In the genomic region with DNA sequence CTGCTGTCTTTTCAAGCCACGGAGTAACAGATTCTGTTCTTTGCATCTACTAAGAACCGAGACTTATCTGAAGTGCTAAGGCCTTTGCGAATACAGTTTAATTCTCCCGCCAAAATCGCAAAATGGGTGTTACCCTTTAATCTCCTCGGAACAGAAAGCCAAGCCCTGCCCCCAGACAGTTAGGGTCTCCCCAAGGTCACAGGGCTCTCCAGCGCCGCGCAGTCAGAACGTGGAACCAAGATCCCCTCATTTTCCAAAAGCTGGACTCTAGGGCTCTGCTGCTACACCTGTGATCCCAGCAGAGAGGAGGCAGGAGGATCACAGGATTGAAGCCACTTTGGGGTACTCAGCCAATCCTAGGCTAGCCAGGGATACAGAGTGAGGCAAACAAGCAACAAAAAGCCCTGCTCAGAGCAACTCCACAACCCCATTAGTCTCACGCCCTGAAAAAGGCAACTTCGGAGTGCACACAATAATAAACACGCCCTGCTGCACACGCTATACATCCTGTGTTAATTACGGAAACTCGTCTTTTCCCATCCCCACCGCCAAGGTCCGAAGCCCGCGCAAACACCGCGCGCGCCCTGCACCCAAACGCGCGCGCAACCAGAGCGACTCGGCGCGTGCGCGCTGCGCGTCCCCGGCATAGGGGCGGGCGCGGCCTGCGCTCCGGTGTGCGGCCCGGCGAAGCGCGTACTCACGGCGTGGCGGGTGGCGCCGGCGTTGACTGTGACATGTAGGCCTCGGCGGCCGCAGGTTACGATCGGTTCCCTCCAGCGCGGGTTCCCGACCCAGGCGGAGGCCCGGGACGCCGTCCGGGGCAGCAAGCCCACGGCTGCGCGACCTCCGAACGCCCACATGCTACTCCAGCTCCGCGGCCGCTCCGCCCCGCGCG, we compare ENCODE assay signal across 8 mouse cellular contexts. TPM values are rescaled to one million over a fixed set of nuclear protein-coding genes. Genes with fewer than 3 reads are reported as not detected.
A peak's percentile ranks its signal among the peaks of the same experiment; 100 is the strongest.
DNase-seq lines count a peak whose midpoint lies in the region; ATAC-seq and TF ChIP-seq lines count a peak whose summit lies in the region.

No protein-coding gene starts in this region.

- TF ChIP-seq RAD21 in CH12.LX (IDR thresholded peaks at IDR 0.05; ENCODE audit: low read depth, low read length), result no peak

- TF ChIP-seq CTCF in CH12.LX (conservative IDR thresholded peaks at IDR 0.05 in 1 of 2, IDR thresholded peaks at IDR 0.05 in 1 of 2; ENCODE audit: low read depth in 2 of 2, low read length in 2 of 2), result peak in 1 of 2 experiments; percentile 37; a peak in 2 of 4 replicates
- TF ChIP-seq CTCF in stomach, postnatal 0 days (IDR thresholded peaks at IDR 0.05; ENCODE audit: low read depth), result peak; percentile 65

- peaks cover 13 to 31% of the 10 kb centered on the region in 2 experiments for H3K36me3 ChIP-seq in CH12.LX (replicated peaks in 1 of 2; ENCODE audit: control insufficient read depth in 1 of 2, insufficient read depth in 1 of 2, low read length in 1 of 2)
- peaks cover 32% of the 10 kb centered on the region for H3K36me3 ChIP-seq in forebrain, embryonic 10.5 days (replicated peaks)
- H3K36me3 ChIP-seq in heart, embryonic 16.5 days (ENCODE audit: control insufficient read depth, insufficient read depth), result peaks cover 8% of the 10 kb centered on the region; the same call in 1 of the 2 replicates
- H3K36me3 ChIP-seq in liver, embryonic 16.5 days (ENCODE audit: control insufficient read depth, insufficient read depth), result no peaks in the 10 kb centered on the region
- H3K36me3 ChIP-seq in neural tube, embryonic 12.5 days, result no peaks in the 10 kb centered on the region
- H3K36me3 ChIP-seq in stomach, postnatal 0 days (ENCODE audit: control insufficient read depth, insufficient read depth, low read length), result no peaks in the 10 kb centered on the region

- DNase-seq in CH12.LX (ENCODE audit: extremely low read depth), result peak; percentile 78
- DNase-seq in c-Kit-positive CD71-negative TER-119-negative erythroid progenitor cells, embryonic 14.5 days (ENCODE audit: low read depth), result peak; percentile 72
- peak; percentile 80 for DNase-seq in forebrain, embryonic 10.5 days (ENCODE audit: extremely low spot score, low spot score)
- peak; percentile 73 to 92 for DNase-seq in kidney, postnatal 36 days
- peak; percentile 86 for DNase-seq in stomach, postnatal 0 days (ENCODE audit: low spot score)

- in situ Hi-C loops in CH12.LX (cut with MboI; ENCODE audit: low pct_ligation_motif_present, low pct_unique_long_range_greater_than_20kb, low sequenced_read_pairs), result loop anchor here (10.0 to 25.0 kb wide), 2 partner anchors 425 to 582 kb away; partner anchors contain the start of gene Pgm5

- dilution Hi-C loops in CH12.LX (cut with MboI; ENCODE audit: extremely low pct_ligation_motif_present, extremely low pct_unique_long_range_greater_than_20kb, low sequenced_read_pairs), result no loop called here

- H3K9ac ChIP-seq in CH12.LX (ENCODE audit: insufficient read depth, low read depth), result peak overlapping the region; percentile 61
- H3K9ac ChIP-seq in heart, embryonic 16.5 days (ENCODE audit: low read length), result peak overlapping the region; percentile 90
- peak overlapping the region; percentile 74 for H3K9ac ChIP-seq in liver, embryonic 16.5 days (ENCODE audit: low read depth, low read length)
- peak overlapping the region; percentile 72 for H3K9ac ChIP-seq in neural tube, embryonic 12.5 days
- peak overlapping the region; percentile 78 for H3K9ac ChIP-seq in stomach, postnatal 0 days (ENCODE audit: low read length)

- WGBS in forebrain, embryonic 10.5 days, result under 1% methylated on average over 78 of the region's 78 CpGs
- under 1% methylated on average over 74 of the region's 78 CpGs for WGBS in heart, embryonic 16.5 days
- WGBS in liver, embryonic 16.5 days (ENCODE audit: insufficient replicate concordance), result under 1% methylated on average over 78 of the region's 78 CpGs
- WGBS in neural tube, embryonic 12.5 days, result under 1% methylated on average over 77 of the region's 78 CpGs
- 1% methylated on average over 72 of the region's 78 CpGs for WGBS in stomach, postnatal 0 days

- peak overlapping the region; percentile 27; the same call in 1 of the 2 replicates for H3K27ac ChIP-seq in CH12.LX (ENCODE audit: insufficient read depth, low read depth)
- H3K27ac ChIP-seq in forebrain, embryonic 10.5 days, result peak overlapping the region; percentile 96
- peak overlapping the region; percentile 96 for H3K27ac ChIP-seq in heart, embryonic 16.5 days (ENCODE audit: low read length)
- peak overlapping the region; percentile 91 for H3K27ac ChIP-seq in liver, embryonic 16.5 days (ENCODE audit: low read length)
- H3K27ac ChIP-seq in neural tube, embryonic 12.5 days, result peak overlapping the region; percentile 57; the same call in 1 of the 2 replicates
- H3K27ac ChIP-seq in stomach, postnatal 0 days (replicated peaks), result peak overlapping the region; percentile 88

- peak overlapping the region; percentile 62 to 89 (median 64) for H3K4me3 ChIP-seq in CH12.LX (replicated peaks in 1 of 3; ENCODE audit: low read depth in 2 of 3, low read length in 2 of 3, poor library complexity in 1 of 3)
- H3K4me3 ChIP-seq in forebrain, embryonic 10.5 days, result peak overlapping the region; percentile 72
- H3K4me3 ChIP-seq in heart, embryonic 16.5 days (ENCODE audit: low read length), result peak overlapping the region; percentile 77
- peak overlapping the region; percentile 76 for H3K4me3 ChIP-seq in liver, embryonic 16.5 days (ENCODE audit: low read depth, low read length)
- H3K4me3 ChIP-seq in neural tube, embryonic 12.5 days, result peak overlapping the region; percentile 68
- peak overlapping the region; percentile 68 for H3K4me3 ChIP-seq in stomach, postnatal 0 days (ENCODE audit: low read depth, low read length)

- H3K9me3 ChIP-seq in CH12.LX (replicated peaks; ENCODE audit: low read length), result peaks cover 2% of the 10 kb centered on the region
- H3K9me3 ChIP-seq in forebrain, embryonic 10.5 days, result no peaks in the 10 kb centered on the region
- H3K9me3 ChIP-seq in heart, embryonic 16.5 days (replicated peaks; ENCODE audit: control insufficient read depth, low read length), result no peaks in the 10 kb centered on the region
- no peaks in the 10 kb centered on the region for H3K9me3 ChIP-seq in liver, embryonic 16.5 days (replicated peaks; ENCODE audit: control insufficient read depth, low read length)
- no peaks in the 10 kb centered on the region for H3K9me3 ChIP-seq in neural tube, embryonic 12.5 days
- H3K9me3 ChIP-seq in stomach, postnatal 0 days (ENCODE audit: control insufficient read depth, low read length), result no peaks in the 10 kb centered on the region

- peak; percentile 79 for ATAC-seq in heart, embryonic 16.5 days (replicated peaks; ENCODE audit: extremely low read depth, insufficient read depth, low FRiP score)
- ATAC-seq in liver, embryonic 16.5 days (ENCODE audit: low read depth), result peak; percentile 85
- ATAC-seq in neural tube, embryonic 12.5 days (ENCODE audit: low FRiP score, low read depth), result peak; percentile 77
- ATAC-seq in stomach, postnatal 0 days (ENCODE audit: low FRiP score, low TSS enrichment), result peak; percentile 73

- TF ChIP-seq POLR2A in CH12.LX (IDR thresholded peaks at IDR 0.05; ENCODE audit: low read depth, low read length), result peak; percentile 88

- peak overlapping the region; percentile 56 for H3K4me2 ChIP-seq in CH12.LX (ENCODE audit: insufficient read depth, low read depth, poor library complexity, severe bottlenecking)
- H3K4me2 ChIP-seq in heart, embryonic 16.5 days (ENCODE audit: low read depth, low read length), result peak overlapping the region; percentile 96
- peak overlapping the region; percentile 85 for H3K4me2 ChIP-seq in liver, embryonic 16.5 days (ENCODE audit: low read depth, low read length)
- H3K4me2 ChIP-seq in neural tube, embryonic 12.5 days (replicated peaks), result peak overlapping the region; percentile 77
- peak overlapping the region; percentile 90 for H3K4me2 ChIP-seq in stomach, postnatal 0 days (replicated peaks; ENCODE audit: low read depth)

- H3K4me1 ChIP-seq in CH12.LX (ENCODE audit: control insufficient read depth in 1 of 2, insufficient read depth in 2 of 2), result peaks cover 8 to 45% of the 10 kb centered on the region in 2 experiments
- peaks cover 22% of the 10 kb centered on the region for H3K4me1 ChIP-seq in forebrain, embryonic 10.5 days
- H3K4me1 ChIP-seq in heart, embryonic 16.5 days (ENCODE audit: control insufficient read depth, insufficient read depth, low read length), result peaks cover 8% of the 10 kb centered on the region
- H3K4me1 ChIP-seq in liver, embryonic 16.5 days (ENCODE audit: control insufficient read depth, low read depth, low read length), result peaks cover 32% of the 10 kb centered on the region
- peaks cover 9% of the 10 kb centered on the region for H3K4me1 ChIP-seq in neural tube, embryonic 12.5 days
- no peaks in the 10 kb centered on the region for H3K4me1 ChIP-seq in stomach, postnatal 0 days (replicated peaks; ENCODE audit: control insufficient read depth, insufficient read depth)

- no peaks in the 10 kb centered on the region for H3K27me3 ChIP-seq in CH12.LX (replicated peaks)
- no peaks in the 10 kb centered on the region for H3K27me3 ChIP-seq in forebrain, embryonic 10.5 days (ENCODE audit: poor library complexity, severe bottlenecking)
- H3K27me3 ChIP-seq in heart, embryonic 16.5 days (ENCODE audit: control insufficient read depth, insufficient read depth, low read length), result no peaks in the 10 kb centered on the region
- no peaks in the 10 kb centered on the region for H3K27me3 ChIP-seq in liver, embryonic 16.5 days (ENCODE audit: control insufficient read depth, insufficient read depth, low read depth, low read length)
- no peaks in the 10 kb centered on the region for H3K27me3 ChIP-seq in neural tube, embryonic 12.5 days (replicated peaks)
- no peaks in the 10 kb centered on the region for H3K27me3 ChIP-seq in stomach, postnatal 0 days (ENCODE audit: control insufficient read depth, insufficient read depth, low read length)

- H3K79me2 ChIP-seq in CH12.LX (replicated peaks; ENCODE audit: control insufficient read depth, extremely low read depth, insufficient read depth, poor library complexity, severe bottlenecking), result no peaks in the 10 kb centered on the region

- no peak for TF ChIP-seq EP300 in CH12.LX (IDR thresholded peaks at IDR 0.05; ENCODE audit: low read length)
- no peak for TF ChIP-seq EP300 in stomach, postnatal 0 days (optimal IDR thresholded peaks at IDR 0.05)

RNA-seq across cellular contexts. Expression of gene Fxn, which starts 0.5 kb away (rescaled TPM):
- total RNA-seq in CH12.LX (2012; rRNA removed), result 25.8 and 25.9 TPM in 2 replicates
- total RNA-seq in CH12.LX (2014; rRNA removed), result 26.4 and 31.1 TPM in 2 replicates
- polyA plus RNA-seq in CH12.LX (2012; ENCODE audit: insufficient read length, low read depth), result 34.6 and 39.2 TPM in 2 replicates
- 64.0 and 65.9 TPM in 2 replicates for polyA plus RNA-seq in forebrain, embryonic 10.5 days (2016; fragmentation: Nextera tagmentation; extraction: Ambion mirVana)
- 65.6 and 67.6 TPM in 2 replicates for polyA plus RNA-seq in heart, embryonic 16.5 days (2015; fragmentation: Nextera tagmentation; extraction: Ambion mirVana)
- 36.5 and 44.0 TPM in 2 replicates for polyA plus RNA-seq in liver, embryonic 16.5 days (2015; fragmentation: Nextera tagmentation; extraction: Ambion mirVana)
- 39.4 and 41.4 TPM in 2 replicates for polyA plus RNA-seq in neural tube, embryonic 12.5 days (2016; fragmentation: Nextera tagmentation; extraction: Ambion mirVana)
- 26.0 and 27.8 TPM in 2 replicates for polyA plus RNA-seq in stomach, postnatal 0 days (2015; fragmentation: Nextera tagmentation; extraction: Ambion mirVana)

RNA-seq across cellular contexts. Expression of gene Tjp2, which starts 55.1 kb away (rescaled TPM):
- total RNA-seq in CH12.LX (2012; rRNA removed) (13.7 and 14.4 TPM in 2 replicates), CH12.LX (2014; rRNA removed) (8.8 and 9.0 TPM in 2 replicates)
- 17.4 and 17.8 TPM in 2 replicates for polyA plus RNA-seq in CH12.LX (2012; ENCODE audit: insufficient read length, low read depth)
- polyA plus RNA-seq in forebrain, embryonic 10.5 days (2016; fragmentation: Nextera tagmentation; extraction: Ambion mirVana), result 36.9 and 37.6 TPM in 2 replicates
- 22.3 and 24.9 TPM in 2 replicates for polyA plus RNA-seq in heart, embryonic 16.5 days (2015; fragmentation: Nextera tagmentation; extraction: Ambion mirVana)
- polyA plus RNA-seq in liver, embryonic 16.5 days (2015; fragmentation: Nextera tagmentation; extraction: Ambion mirVana), result 5.2 and 6.6 TPM in 2 replicates
- polyA plus RNA-seq in neural tube, embryonic 12.5 days (2016; fragmentation: Nextera tagmentation; extraction: Ambion mirVana), result 25.5 and 28.4 TPM in 2 replicates
- polyA plus RNA-seq in stomach, postnatal 0 days (2015; fragmentation: Nextera tagmentation; extraction: Ambion mirVana), result 18.3 and 20.6 TPM in 2 replicates

Comparison
In these comparisons a context has a peak if more than half of its experiments do, and no peak if none do; other contexts are left out.
1. Peak in every context shown above with its lines: DNase-seq, ATAC-seq, H3K4me3 ChIP-seq and H3K27ac ChIP-seq.
2. H3K27ac ChIP-seq: peak in every context shown above with its lines; median percentile 96 in forebrain, embryonic 10.5 days; 96 in heart, embryonic 16.5 days; 91 in liver, embryonic 16.5 days; 88 in stomach, postnatal 0 days; 57 in neural tube, embryonic 12.5 days; 27 in CH12.LX.